Mouse (Mus musculus): ENCODE data around the gene Ccdc170.

Ccdc170 gene

DNA sequence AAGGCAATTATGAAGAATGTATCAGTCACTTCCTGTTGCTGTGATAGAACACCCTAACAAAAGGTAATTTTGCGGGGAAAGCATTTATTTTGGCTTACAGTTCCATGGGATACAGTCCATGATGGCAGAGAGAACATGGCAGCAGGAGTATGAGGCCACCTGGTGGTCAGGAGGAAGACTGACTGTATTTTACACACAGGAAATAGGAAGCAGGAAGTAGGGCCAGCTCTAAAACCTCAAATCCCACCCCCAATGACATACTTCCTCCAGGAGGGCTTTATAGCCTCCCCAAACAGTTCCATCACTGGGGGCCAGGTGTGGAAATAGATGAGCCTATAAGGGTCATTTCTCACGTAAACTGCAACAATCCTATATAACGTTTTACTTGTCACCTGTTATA lies 39.8 kb downstream of the Ccdc170 start:
- no peak for DNase-seq (ENCODE audit: low spot score)

GRCm38 (mm10) chr10:4523078-4523477 lies 40.8 kb downstream of the Ccdc170 start:
- no peak for DNase-seq (ENCODE audit: low spot score)

DNA sequence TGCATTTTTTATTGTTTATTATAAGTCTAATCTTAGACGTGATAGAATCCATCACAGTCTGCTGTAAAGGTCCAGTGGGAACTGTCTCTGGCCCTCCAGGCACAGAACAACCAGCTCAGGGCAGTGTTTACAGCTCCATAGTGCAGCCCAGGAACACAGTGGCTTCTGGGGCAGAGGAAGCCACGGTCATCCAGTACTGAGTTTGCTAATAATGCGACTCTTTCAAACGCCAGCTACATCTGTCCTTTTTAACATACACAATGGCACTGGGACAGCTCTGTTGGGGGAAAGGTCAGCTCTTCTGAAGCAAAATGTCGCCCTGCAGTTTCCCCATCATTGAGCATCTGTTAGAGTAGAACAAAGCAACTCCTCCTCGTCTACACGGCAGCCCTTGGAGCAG lies 45.7 kb downstream of the Ccdc170 start:
- DNase-seq (ENCODE audit: low spot score) = no peak

GRCm38 (mm10) chr10:4530638-4531235 lies 48.4 kb downstream of the Ccdc170 start:
- no peak for DNase-seq (ENCODE audit: low spot score)

DNA sequence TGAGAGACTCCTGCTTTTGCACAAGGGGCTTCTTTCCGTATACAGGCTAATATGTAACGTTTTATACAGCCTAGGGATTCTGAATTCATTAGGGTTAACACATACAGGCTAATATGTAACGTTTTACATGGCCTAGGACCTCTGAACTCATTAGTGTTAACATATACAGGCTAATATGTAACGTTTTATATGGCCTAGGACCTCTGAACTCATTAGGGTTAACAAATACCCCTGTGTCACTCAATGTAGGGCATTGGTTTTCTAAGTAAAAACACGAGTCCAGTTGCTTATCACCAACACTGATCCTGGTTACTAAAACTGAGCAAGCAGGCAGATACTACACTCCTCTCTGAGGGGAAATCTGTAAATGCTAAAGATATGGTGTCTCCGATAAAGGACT lies 49.6 kb downstream of the Ccdc170 start:
- DNase-seq (ENCODE audit: low spot score) = no peak

GRCm38 (mm10) chr10:4532731-4533130 lies 50.4 kb downstream of the Ccdc170 start:
- no peak for DNase-seq (ENCODE audit: low spot score)

- DNase-seq (ENCODE audit: low spot score) = peak; percentile 39
Measured at GRCm38 (mm10) chr10:4533873-4534272, 51.6 kb downstream of the Ccdc170 start.

GRCm38 (mm10) chr10:4545550-4545949 lies 63.2 kb downstream of the Ccdc170 start:
- no peak for DNase-seq (ENCODE audit: low spot score)

GRCm38 (mm10) chr10:4553442-4554119 lies 71.3 kb downstream of the Ccdc170 start:
- no peak for DNase-seq (ENCODE audit: low spot score)

DNA sequence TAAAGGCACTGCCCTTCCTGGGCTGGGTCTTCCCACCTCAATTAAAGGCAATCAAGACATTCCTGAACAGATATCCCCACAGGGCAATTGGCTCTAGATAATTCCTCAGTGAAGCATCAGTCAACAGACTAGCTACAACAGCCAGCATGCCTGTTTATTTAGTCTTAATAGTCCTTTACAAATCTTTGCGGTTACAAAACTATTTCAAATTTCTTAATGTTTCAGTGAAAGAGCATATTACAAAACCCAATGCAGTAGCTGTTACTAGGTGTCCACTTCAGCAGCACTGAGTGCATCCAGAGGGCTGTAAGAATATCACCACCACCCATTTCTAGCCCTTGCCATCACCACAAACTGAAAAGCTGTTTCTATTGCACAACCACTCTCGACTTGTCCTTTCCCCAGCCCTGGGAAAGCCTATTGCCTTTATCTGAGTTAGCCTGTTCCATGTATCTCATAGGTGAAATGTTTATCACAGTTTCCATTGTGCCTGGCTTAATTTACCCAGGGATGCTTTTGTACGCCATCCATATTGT lies 74.6 kb downstream of the Ccdc170 start:
- DNase-seq (ENCODE audit: low spot score) = no peak

- DNase-seq (ENCODE audit: low spot score) = peak; percentile 27
Measured at GRCm38 (mm10) chr10:4559132-4559531, 76.8 kb downstream of the Ccdc170 start.

DNA sequence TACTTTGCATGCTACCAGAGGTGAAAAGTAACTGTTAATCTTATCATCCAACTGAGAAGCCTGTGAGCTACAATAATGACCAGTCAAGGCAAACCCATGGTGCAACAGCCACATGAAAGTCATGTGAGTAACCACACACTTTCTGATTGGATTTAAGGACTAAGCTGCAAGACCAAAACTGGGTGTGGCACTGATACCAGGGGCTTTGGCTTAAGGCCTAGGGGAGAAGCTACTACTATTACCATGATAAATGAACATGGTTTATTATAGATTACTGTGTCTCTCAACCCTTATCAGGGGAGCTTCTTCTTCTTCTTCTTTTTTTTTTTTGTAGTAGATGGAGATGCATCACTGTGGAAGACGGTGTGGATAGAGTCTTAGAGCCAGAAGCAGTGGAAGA lies 82.8 kb downstream of the Ccdc170 start:
- no peak for DNase-seq (ENCODE audit: low spot score)

GRCm38 (mm10) chr10:4570778-4571177 lies 88.5 kb downstream of the Ccdc170 start:
- DNase-seq (ENCODE audit: low spot score) = no peak

DNA sequence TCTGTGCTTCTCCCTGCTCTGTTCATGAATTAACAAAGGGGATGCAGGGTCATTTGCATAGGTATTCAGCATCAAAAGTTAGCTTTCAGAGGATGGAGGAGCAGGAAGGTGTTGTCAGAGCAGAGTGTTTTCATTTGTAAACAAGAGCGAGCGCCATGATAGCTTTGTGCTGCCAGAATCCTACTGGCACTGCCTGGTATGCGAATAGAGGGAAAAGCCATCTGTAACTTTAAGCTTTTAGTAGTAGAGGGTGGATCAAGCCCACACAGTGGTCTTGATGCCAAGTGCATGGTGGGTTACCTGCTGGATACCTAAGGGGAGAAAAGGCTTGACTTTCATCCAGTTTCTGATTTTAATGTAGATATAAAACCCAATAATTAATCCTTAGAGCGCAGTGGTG lies 89.0 kb downstream of the Ccdc170 start:
- DNase-seq (ENCODE audit: low spot score) = no peak

- no peak for DNase-seq (ENCODE audit: low spot score)
Measured at GRCm38 (mm10) chr10:4581905-4582304, 99.6 kb downstream of the Ccdc170 start.

GRCm38 (mm10) chr10:4586691-4587090 lies 104.4 kb downstream of the Ccdc170 start:
- peak; percentile 23 for DNase-seq (ENCODE audit: low spot score)

DNA sequence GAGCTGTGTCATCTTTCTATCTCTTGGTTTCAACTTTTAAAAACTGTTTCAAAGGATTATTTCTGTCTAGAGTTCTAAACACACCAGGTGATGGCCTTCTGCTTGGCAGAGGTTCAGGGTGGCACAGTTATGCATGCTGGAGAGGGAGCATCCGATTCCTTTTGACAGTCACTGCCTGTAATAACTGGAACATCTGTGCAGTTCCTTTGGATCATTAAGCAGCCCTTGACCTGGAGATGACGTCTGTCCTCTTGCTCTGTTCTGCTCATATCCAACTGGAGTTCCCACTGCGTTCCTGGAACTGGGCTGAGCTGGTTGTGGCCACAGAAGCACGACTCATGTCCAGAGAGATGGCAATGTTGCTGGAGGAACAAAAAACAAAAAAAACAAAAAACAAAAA lies 107.3 kb downstream of the Ccdc170 start:
- no peak for DNase-seq (ENCODE audit: low spot score)

- no peak for DNase-seq (ENCODE audit: low spot score)
Measured at GRCm38 (mm10) chr10:4590956-4591355, 108.7 kb downstream of the Ccdc170 start.

DNA sequence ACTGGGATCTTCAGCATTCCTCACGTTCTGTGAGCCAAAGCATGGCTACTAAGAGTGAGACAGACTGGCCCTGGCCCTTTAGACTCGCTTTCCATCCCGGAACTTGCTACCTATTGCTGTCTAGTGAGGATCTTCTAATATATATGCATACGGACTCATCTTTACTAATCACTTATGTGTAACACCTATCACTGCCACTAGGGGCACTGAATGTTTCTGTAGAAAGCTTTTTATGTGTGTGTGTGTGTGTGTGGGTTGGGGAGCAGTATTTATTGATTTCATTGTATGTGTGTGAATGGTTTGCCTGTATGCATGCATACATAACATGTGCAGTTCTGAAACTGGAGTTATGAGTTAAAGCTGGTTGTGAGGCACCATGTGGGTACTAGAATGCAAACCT lies 111.5 kb downstream of the Ccdc170 start:
- DNase-seq (ENCODE audit: low spot score) = no peak

DNA sequence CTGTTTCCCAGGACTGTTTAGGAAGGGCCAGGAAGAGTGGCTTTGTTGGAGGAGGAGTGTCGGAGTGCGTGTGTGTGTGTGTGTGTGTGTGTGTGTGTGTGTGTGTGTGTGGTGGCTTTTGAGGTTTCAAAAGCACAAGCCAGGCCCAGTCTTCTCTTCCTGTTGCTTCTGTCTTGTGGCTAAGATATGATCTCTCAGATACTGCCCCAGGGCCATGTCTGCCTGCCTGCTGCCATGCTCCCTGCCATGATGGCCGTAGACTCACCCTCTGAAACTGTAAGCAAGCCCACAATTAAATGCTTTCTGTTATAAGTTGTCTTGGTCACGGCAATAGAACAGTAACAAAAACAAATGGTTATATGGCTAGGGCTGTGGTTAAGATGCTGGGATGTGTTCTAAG lies 114.9 kb downstream of the Ccdc170 start:
- no peak for DNase-seq (ENCODE audit: low spot score)

DNA sequence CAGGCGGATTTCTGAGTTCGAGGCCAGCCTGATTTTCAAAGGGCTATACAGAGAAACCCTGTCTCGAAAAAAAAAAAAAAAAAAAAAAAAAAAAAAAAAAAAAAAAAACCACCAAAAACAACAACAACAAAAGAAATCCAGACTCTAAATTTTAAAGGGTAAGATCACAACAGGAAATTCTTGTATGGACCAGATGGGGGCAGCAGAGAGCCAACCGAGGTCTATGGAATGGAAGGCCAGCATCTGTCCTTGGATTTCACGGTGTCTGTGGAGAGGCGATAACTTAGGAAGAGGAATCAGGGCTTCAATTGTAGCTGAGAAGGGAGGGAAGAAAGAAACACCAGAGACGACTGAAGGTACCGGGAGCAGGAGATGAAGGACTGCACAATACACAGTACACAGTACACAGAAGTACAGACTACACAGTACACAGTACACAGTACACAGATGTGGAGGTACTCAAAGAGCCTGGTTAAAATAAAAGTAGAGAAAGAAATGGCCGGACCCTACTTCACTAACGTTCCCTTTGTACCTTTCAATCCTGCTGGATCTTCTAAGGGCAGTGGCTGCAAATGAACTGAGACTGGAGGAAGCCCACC lies 116.0 kb downstream of the Ccdc170 start:
- DNase-seq (ENCODE audit: low spot score) = peak; percentile 60

DNA sequence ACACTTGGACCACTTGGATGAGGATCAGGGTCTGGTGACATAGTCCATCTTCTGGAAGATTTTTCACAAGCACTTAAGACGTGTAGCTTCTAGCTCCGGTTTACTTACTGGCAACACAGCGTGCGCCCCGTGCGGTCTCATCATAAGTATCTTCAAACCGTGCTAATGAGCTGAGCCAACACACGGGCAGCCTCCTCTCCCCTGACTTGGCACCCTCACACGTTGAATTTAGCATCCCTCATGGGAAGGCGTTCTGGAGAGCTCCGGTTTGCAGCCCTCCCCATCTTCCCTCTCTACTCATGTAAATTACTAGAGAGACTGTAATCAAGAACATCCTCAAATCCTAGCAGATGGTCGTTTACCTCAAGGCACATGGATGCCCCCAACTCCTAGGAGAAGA lies 116.6 kb downstream of the Ccdc170 start:
- no peak for DNase-seq (ENCODE audit: low spot score)

- no peak for DNase-seq (ENCODE audit: low spot score)
Measured at GRCm38 (mm10) chr10:4599591-4599990, 117.3 kb downstream of the Ccdc170 start.
